Mouse (Mus musculus) Muller cell, postnatal 12 days (primary cell): ENCODE data around the gene Tubgcp2.

ENCODE experiments used
- DNase-seq: peaks from one replicate; pipeline ENCODE4 v3.0.0-alpha.2; 2015; ENCODE audit errors: inconsistent ontology term

The Tubgcp2 gene

GRCm38 (mm10) chr7:140047811-140048311, 11.4 kb upstream of the Tubgcp2 start:
- peak; percentile 24 for DNase-seq

GRCm38 (mm10) chr7:140045546-140045945, 9.1 kb upstream of the Tubgcp2 start:
- no peak for DNase-seq

- DNase-seq, result no peak
Observed at GRCm38 (mm10) chr7:140042728-140043127, 6.3 kb upstream of the Tubgcp2 start.

- no peak for DNase-seq
Observed at GRCm38 (mm10) chr7:140037171-140037555, 694 bp upstream of the Tubgcp2 start.

- no peak for DNase-seq
Observed at GRCm38 (mm10) chr7:140035456-140035855, 1.0 kb downstream of the Tubgcp2 start.

- no peak for DNase-seq
Observed at GRCm38 (mm10) chr7:140033386-140033785, 3.1 kb downstream of the Tubgcp2 start.

- DNase-seq, result no peak
Observed at GRCm38 (mm10) chr7:140032366-140032765, 4.1 kb downstream of the Tubgcp2 start.

GRCm38 (mm10) chr7:140031771-140032170, 4.7 kb downstream of the Tubgcp2 start:
- no peak for DNase-seq

GRCm38 (mm10) chr7:140011336-140011735, 25.1 kb downstream of the Tubgcp2 start:
- no peak for DNase-seq

- no peak for DNase-seq
Observed at GRCm38 (mm10) chr7:140007781-140008180, 28.7 kb downstream of the Tubgcp2 start.

- no peak for DNase-seq
Observed at GRCm38 (mm10) chr7:140006861-140007611, 29.4 kb downstream of the Tubgcp2 start.

GRCm38 (mm10) chr7:140004666-140005065, 31.8 kb downstream of the Tubgcp2 start:
- no peak for DNase-seq

GRCm38 (mm10) chr7:140001086-140001740, 35.3 kb downstream of the Tubgcp2 start:
- DNase-seq, result no peak

GRCm38 (mm10) chr7:139998691-139999350, 37.6 kb downstream of the Tubgcp2 start:
- DNase-seq, result no peak

- peak; percentile 79 for DNase-seq
Observed at GRCm38 (mm10) chr7:139994676-139995075, 41.8 kb downstream of the Tubgcp2 start.

- DNase-seq, result no peak
Observed at GRCm38 (mm10) chr7:139994202-139994601, 42.3 kb downstream of the Tubgcp2 start.

- DNase-seq, result no peak
Observed at GRCm38 (mm10) chr7:139993532-139993931, 42.9 kb downstream of the Tubgcp2 start.

GRCm38 (mm10) chr7:139992406-139992805, 44.1 kb downstream of the Tubgcp2 start, which contains the start of gene Adam8:
TSS of gene Adam8 (minus strand) at chr7:139992562.
- peak; percentile 21 for DNase-seq

- no peak for DNase-seq
Observed at GRCm38 (mm10) chr7:139990864-139991394, 45.5 kb downstream of the Tubgcp2 start.

GRCm38 (mm10) chr7:139988272-139988671, 48.2 kb downstream of the Tubgcp2 start:
- no peak for DNase-seq

- no peak for DNase-seq
Observed at GRCm38 (mm10) chr7:139984505-139984904, 52.0 kb downstream of the Tubgcp2 start.

GRCm38 (mm10) chr7:139982058-139982457, 54.4 kb downstream of the Tubgcp2 start:
- no peak for DNase-seq
